Mouse (Mus musculus) gastrocnemius, postnatal 25 days (tissue): ENCODE data around the gene Aurka. TPM values are rescaled to one million over a fixed set of nuclear protein-coding genes. Genes with fewer than 3 reads are reported as not detected.

Experiments used
- DNase-seq: peaks from one replicate; pipeline ENCODE4 v3.0.0; 2022
- long read RNA-seq, 2 experiments: library from polyadenylated mRNA; stranded (forward); transcript quantifications; one replicate each; pipeline ENCODE4 v2.0.0; 2021
- total RNA-seq, 2 experiments: library from RNA; stranded (reverse); gene quantifications; 1 replicate in 1 of 2; 2 replicates in 1 of 2; pipeline ENCODE4 v1.2.3; 2021

Gene Aurka
- 1 to 10 TPM; 3.3 to 3.6 TPM for total RNA-seq
- long read RNA-seq, experiment 1, partial matches to known transcripts: 4 of 10 reads
- long read RNA-seq, experiment 1, other reads (novel, unspliced or antisense): 5 of 10 reads
- long read RNA-seq, experiment 2, partial matches to known transcripts: 2 of 4 reads
- long read RNA-seq, experiment 2, other reads (novel, unspliced or antisense): 1 of 4 reads

DNA sequence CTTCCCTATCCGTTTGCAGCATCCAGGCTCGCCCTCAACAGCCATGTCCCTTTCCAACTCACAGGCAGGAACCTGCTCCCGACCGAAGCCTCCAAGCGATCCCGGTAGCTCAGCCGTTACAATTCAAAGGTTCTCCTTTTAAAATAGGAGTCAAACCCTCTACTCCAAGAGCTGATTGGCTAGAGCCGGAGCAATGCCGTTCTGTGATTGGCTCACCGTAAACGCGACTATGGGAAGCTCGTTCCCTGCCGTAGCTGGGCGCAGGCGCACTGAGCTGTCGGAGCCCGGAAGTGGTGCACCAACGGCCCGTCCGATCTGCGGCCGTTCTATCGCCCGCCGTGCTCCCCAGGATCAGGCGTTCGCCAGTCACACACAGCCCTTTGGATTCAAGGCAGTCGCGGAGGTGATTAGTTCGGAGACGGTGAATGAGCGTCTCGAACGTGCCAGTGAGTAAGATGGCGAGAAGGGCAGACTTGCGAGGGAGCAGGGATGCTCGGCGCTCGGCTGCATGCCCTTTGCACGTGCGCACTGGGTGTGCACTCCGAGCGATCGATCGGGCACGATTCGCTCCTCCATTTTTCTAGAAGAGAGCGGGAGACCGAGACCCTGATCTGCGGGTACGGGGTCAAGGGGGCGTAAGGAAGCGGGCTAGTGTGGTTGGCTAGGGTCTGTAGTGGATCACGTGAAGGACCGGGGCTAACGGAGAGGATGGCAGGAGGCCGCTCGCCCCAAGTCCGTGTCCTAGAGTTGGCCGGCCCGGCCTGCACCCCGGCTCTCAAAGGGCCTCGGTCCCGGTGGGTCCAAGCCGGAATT is at the start of gene Aurka, which contains the start of gene Cstf1:
Gene Aurka (minus strand): TSS at position 125 of the 813 bp plus-strand sequence.
Gene Cstf1 (plus strand): TSS at position 271 of the 813 bp plus-strand sequence.
- peak; percentile 93 for DNase-seq

DNA sequence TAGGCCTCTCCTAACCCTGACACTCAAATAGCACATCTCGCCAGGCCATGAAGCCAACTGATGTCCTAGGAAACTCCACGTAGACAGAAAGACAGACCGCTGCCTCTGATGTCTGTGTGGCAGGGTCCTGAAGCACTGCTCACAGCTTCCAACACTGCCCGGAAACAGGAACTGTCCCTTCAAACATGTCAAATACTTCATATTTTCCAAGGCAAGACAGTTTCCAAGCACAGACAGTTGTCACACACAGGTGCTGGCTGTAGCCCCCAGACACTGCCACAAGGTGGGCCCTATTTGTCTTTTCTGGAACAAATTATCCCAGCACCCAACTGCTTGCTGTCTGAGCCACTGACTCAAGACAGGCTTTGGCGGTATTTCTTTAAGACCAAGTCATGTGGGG is 47.9 kb upstream of the Aurka start:
- no peak for DNase-seq

DNA sequence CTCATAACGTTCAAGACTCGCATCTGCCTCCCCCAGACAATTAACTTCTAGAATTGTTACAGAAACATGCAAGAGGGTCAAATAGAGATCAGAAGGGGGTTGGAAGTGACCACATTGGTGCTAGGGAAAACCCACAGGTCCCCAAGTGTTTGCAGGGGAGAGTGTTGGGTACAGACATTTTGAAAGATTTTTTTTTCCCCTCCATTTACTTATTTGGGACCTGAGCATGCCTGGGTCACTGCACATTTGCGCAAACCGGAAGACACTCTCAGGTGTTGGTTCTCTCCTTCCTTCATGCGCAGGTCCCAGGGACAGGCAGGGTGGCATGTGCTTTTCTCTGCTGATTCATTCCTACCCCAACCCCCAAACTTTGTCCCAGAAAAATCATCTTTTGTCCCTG is 46.5 kb upstream of the Aurka start:
- DNase-seq: no peak

DNA sequence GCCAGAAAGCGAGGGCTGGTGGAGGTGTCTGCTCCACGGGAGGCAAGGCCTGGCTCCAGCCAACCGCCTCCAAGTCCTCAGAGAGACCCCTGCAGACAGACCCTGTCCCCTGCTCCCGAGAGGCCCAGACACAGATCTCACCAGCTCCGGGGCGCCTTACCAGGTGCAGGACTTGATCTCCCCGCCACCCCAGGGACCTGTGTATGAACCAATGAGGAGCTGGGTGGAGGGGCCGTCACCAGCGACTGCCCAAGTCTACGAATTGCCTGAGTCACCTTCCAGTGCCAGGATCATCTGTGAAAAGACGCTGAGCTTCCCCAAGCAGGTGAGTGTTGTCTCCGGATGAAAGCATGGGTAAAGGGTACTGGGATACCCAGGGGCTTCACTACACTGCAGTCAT is 45.9 kb upstream of the Aurka start:
- DNase-seq: no peak

DNA sequence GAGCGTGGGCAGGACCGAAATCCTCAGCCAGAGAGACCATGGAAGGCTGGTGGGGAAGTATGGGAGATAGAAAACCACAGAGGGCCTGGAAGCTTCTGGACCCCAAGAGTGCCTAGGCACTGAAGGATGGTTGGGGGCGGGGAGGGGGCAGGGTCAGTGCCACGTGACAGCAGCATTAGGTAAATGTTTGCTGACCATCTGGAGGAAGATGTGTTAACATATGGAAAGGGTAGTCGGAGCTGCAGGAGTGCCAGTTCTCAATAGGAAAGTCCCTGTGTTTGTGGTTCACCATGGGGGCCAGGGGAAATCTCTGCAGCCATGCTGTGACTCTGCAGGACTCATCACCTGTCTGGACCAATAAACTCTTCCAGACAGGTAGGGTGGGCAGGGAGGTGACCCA is 43.6 kb upstream of the Aurka start:
- DNase-seq: no peak

DNA sequence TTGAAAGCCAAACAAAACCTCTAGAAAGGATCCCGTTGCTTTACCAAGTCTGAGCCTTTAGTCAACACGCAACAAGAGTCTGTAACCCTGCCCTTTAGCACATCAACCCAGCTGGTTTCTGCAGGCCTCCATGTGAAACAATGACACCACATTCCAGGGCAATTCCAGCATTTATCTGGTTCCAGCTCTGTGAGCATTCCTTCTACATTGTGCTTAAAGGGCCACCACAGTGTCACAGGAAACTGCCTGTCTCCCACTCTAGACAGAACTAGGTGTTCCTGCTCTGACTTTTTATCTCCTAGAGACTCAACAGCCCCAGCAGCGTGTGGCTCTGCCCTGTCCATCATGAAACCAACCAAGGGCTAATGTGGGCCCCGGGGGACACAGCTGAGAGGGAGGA is 42.9 kb upstream of the Aurka start:
- DNase-seq: no peak

DNA sequence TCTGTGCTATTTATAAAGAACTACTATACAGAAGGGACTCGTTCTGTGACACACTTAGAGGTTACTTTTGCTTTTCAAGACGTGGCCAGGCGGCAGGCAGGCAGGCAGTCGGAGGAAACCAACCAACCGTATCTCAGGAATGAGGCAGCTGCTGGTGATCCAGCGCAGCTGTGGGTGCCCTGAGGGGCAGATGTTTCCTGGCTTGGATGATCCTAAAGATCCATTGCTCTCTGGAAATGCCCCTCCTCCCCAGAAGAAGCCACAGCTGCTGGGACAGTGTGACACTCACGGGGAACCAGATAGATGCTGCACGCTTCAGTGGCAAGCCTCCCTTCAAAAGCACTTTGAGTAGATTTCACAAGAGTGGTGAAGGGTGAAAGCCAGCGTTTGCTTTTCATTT is 42.1 kb upstream of the Aurka start:
- DNase-seq: no peak

DNA sequence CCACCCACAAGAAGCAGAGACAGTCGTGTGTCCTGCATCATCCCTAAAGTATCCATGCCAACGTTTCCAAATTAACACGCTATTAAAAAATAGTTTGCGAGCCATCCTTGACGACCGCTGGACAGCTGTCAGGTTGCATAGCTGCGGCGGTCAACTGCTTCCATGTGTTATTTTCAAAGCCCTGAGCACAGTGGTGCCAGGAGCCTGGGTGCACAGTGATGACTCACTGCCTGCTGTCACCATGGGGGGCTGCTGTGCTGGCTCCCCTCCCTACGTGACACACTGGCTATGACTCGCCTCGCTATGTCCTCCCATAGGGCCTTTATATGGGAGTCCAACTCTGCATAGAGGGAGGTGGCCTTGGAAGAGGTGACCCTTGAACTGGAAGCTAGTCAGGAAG is 40.8 kb upstream of the Aurka start:
- DNase-seq: no peak

DNA sequence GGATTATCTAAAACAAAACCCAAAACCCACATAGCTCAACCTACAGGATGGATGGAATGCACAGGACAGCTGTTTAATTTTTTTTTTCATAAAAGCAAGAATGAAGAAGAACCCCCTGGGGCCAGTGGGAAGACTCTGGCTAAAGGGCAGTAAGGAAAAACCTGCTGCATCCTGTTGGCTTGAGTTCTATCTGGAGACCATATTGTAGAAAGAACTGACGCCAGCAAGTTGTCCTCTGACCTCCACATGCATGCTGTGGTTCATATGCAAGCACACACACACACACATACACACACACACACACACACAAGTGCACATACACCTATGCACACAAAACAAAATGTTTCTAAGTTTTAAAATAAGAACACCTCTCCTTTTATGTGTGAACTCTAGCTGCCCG is 40.4 kb upstream of the Aurka start:
- no peak for DNase-seq

DNA sequence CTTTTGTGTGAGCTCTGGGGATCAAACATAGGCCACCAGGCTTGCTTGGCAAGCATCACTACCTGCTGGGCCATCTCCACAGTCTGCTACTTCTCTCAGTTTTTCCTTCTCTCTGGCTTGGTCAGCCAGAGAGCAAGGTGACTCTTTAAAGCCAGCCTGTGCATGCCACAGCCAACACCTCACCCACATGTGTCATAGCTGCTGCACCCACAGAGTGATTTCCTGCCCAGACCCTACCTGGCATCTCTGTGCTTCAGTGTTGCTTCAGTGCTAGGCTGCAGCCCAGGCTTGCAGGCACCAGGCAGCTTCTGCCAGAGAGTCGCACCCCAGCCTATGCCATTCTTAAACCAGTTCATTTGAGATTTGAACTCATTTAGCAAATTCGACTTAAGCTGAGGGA is 37.2 kb upstream of the Aurka start:
- DNase-seq: no peak

DNA sequence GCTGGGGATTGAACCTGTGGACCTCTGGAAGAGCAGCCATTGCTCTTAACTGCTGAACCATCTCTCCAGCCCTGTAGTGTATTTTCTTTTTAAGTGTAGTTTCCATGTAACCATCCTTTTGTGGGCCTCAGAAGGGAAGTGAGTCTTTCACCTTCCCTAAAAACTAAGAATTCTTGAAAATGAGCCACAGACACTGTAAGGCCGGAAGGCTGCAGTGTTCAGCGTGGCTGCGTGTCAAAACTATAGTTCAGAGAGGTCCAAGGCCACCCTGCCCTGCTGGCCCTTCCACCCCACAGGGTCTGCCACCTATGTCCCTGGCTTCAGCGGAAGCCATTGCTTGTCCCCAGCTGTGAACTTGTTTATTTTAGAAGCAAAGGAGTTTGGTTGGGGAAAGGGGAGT is 35.8 kb upstream of the Aurka start:
- no peak for DNase-seq

DNA sequence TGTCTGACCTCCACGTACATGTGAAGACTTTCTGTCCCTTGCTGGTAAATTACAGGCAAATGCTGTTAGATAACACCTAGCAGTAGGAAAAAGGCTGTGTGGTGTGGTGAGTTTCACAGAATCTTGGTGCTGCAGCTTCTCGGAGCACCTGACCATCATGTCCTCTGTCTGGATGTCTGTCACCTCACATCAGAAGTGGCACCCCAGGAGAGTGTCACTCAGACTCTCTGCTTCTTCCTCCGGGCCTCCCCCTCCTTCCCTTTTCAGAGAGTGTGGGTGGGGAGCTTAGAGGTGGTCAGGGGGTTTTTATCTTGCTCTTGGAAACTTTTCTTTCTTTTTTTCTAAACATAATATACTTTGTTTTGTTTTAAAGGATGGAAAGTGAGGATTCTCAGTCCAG is 34.7 kb upstream of the Aurka start:
- no peak for DNase-seq

DNA sequence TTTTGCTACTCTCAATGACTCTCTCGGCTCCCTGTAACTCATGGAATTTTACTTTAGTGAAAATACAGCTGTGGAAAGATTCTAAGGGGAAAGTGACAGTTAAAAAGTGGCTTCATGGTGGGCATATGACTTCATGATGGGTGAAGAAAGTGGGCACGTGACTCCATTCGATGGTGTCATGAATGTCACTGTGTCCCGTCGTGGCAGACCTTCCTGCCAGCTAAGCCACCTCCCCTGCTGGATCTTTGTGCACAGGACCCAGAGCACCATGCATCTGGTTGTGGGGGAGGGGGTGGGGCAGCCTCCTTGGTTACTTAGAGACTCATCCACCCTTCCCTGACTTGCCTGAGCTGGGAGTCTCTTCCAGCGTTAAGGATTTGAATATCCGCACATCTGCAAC is 33.9 kb upstream of the Aurka start:
- DNase-seq: no peak

DNA sequence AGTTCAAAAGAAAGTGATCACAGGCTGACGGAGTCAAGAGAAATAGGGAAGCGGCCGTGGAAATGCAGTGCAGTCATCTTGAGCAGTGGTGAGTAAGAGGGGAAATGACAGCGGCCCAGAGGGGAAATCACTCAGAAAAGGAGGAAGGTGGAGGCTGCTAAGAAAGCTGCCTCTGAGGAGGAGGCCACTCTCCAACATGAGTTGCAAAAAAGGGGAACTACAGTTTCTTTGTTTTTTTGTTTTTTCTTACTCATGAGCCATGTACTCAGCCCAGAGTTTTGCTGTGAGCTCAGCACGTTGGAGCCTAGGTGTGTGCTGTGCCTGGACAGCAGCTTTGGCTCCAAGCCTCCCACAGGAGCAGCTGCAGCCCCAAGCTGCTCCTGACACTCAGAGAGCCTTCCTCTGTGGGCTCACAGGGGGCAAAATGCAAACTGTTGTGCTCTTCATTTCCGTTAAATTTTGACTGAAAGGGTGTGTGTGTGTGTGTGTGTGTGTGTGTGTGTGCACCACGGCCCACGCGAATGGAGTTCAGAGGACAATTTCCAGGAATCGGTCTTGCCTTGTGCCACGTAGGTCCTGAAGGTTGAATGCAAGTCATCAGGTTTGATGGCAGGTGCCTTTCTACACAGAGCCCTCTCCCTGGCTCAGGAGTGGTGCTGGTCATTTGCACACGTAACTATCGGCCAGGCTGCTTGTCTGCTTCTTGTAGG is 30.9 kb upstream of the Aurka start:
- no peak for DNase-seq

DNA sequence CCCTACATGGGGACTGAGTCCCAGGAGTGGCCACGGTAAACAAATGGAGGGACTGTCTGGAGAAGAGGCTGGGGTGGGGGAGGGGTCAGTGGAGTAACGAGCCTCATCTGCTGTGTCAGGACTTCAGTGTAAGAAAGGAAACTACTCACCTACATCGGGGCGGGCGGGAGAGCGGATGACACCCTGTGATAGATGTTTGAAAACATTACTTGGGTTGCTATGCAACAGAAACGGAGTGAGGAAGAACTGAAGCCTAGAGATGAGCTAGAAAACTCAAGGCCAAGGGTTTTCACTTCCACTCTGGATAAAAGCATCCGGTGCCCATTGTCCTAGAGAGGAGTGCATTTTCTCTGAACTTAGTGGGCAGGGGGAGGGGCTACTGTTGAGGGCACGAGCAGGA is 29.6 kb upstream of the Aurka start:
- no peak for DNase-seq

DNA sequence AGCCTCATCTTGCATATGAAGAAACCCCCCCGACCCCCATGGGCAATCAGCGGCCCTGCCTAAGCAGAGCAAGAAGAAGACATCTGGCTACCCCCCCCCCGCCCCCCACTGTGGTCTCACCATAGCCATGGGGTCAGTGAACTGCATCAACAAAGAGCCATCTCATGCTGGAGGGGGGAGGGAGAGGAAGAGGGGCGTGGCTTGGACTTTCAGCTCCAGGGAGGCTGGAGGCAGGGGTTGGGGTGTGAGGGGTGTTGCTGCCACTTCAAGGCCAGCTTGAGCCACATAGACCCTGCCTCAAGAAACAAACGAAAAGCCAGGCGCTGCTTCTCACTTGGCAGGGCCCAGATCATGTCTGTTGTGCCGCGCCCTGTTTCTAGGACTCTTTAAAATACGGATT is 25.6 kb upstream of the Aurka start:
- DNase-seq: no peak

DNA sequence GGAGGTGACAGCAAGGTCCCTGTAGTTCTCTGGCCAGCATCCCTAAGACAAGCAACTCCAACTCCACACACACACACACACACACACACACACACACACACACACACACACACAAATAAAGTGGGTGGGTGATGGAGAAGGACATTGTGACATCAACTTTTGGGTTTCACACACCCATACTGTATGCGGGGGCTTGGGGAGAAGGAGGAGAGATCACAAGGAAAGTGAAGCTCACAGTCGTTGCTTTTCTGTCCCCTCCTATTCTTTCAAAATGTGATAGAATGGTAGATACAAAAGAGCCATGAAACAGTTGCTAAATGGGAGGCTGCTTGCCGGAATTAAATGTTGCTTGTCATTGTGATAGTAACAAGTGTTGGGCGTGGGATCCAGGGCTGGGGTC is 24.3 kb upstream of the Aurka start:
- no peak for DNase-seq

DNA sequence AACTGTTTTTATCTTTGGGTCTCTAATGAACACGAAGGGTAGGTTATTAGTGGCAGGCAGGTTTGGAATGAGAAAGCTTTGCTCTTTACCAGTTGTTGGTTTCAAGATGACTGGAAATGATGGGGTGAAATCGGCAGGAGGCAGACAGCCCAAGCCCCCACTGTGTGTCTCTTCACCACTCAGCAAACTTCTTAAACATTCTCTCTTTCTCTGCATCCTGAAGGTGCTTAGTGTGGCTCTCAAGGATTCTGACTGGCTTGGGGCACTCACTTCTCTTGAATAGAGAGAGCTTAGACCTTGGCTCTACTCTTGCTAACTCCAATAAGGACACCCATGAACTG is 23.7 kb upstream of the Aurka start:
- no peak for DNase-seq

DNA sequence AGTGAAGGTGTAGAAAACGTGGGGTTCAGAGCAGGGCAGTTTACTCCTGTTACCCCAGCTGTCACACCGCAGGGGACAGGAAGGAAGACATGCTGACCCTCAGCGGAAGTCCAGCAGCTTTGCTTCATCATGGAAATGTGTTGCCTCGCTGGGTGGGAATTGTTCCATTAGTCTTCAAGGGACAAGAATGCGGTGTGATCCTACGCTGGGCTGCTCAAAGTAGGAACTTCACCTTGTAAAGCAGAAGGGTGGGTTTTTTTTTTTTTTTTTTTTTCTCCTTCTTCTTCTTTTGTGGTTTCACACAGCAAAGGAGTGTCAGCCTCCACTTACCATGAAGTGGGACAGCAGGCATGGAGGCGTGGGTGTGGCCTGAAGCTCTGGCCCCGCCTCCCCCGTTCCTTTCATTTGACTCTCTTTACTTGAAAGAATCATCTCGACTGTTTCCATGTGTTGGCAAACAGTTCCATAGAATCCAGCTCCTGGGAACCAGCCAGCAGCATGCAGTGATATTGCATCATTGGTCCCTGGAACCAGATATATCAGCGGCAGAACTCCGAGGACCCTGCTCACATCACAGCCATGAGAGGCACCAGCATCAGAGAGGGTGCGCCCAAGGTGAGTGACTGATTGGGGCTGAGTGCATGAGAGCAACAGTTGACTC is 23.2 kb upstream of the Aurka start, which contains the start of gene Cass4:
Gene Cass4 (plus strand): TSS at position 404 of the 661 bp plus-strand sequence.
- DNase-seq: peak; percentile 20

DNA sequence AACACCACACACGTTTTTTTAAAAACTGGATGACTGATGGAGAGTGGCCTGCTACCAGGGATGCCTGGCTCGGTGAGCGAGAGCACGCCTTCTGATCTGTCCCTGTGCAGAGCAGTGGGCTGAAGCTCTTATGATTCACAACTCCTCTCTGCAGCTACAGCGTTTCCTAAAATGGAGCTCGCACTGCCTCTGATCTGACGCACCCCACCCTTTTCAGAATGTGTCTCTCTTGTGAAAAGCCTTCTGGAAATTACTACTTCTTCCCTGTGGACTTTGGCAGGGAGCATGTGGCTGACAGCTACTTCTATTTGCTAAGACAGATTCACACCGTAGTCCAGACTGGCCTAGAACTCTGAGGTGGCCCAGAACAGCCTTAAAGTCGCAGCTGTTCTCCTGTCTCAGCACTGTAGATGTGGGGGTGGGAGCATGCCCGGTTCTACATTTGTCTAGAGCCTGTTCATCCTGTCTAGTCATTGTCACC is 21.7 kb upstream of the Aurka start:
- DNase-seq: no peak

DNA sequence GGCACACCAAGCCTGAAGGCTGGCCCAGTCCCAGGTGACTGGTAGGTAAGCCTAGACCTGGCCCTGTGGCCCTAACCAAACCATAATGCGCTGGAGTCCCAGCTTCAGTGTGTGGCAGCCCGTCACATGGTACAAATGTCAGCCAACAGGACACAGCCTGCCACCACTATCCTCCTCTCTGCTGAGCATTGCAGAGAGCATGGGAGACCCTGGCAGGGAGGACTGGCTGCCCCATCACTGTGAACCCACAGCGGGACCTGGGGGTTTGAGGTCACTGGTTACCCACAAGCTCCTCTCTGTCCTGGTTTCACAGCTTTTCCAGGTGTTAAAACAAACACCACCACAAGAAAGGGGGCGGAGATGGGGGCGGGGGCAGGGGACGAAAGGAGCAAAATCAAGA is 20.0 kb upstream of the Aurka start:
- no peak for DNase-seq

DNA sequence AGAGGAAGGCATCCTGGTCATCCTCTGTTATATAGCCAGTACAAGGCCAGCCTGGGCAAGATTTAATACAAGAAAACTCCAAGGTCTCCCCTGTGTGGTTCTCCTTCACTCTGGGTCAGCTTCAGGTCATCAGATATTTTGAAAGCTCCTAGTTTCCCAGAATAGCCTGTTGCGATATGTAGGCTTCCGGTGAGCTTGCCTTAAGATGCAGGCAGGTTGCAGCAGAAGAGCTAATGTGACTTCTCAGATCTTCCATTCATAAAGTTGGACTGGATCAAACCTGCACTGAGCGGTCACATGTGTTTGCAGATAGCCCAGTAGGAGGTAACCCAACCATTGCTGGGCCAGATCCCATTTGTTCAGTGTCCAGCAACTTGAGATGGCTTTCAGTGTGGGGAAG is 14.4 kb upstream of the Aurka start:
- no peak for DNase-seq

DNA sequence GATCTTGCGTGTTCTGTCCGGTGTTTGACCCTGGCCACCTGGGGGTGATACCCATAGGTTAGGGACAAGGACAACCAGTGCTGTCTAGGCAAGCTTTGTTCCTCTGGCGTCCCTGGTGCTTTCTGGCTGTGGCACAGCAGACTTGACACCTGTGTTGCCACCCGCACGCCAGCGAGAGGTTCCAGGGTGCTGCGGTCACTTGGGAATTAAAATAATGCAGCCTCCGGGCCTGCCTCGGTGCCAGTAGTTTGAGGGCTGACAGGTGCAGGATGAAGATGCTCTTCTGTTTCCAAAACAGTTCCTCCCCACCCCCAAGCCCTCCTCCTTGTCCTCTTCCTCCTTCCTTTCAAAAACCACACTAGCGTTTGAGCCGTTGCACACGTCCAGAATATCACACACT is 11.6 kb upstream of the Aurka start:
- DNase-seq: no peak
